Mouse (Mus musculus): ENCODE results near the gene Hoxd12.

Hoxd12 gene

GRCm38 (mm10) chr2:74663291-74663925, 11.4 kb upstream of the Hoxd12 start:
- DNase-seq (ENCODE audit: low spot score) = no peak

GRCm38 (mm10) chr2:74666411-74666810, 8.4 kb upstream of the Hoxd12 start:
- no peak for DNase-seq (ENCODE audit: low spot score)

GRCm38 (mm10) chr2:74667191-74667841, 7.5 kb upstream of the Hoxd12 start:
- DNase-seq (ENCODE audit: low spot score) = no peak

- DNase-seq (ENCODE audit: low spot score) = no peak
Measured at GRCm38 (mm10) chr2:74667842-74668357, 6.9 kb upstream of the Hoxd12 start, which contains the start of gene Hoxd13. TSS of gene Hoxd13 (plus strand) at chr2:74668310.

GRCm38 (mm10) chr2:74668370-74669229, 6.2 kb upstream of the Hoxd12 start:
- DNase-seq (ENCODE audit: low spot score) = no peak

GRCm38 (mm10) chr2:74669230-74669578, 5.6 kb upstream of the Hoxd12 start:
- no peak for DNase-seq (ENCODE audit: low spot score)

- DNase-seq (ENCODE audit: low spot score) = no peak
Measured at GRCm38 (mm10) chr2:74669650-74670235, 5.1 kb upstream of the Hoxd12 start.

- DNase-seq (ENCODE audit: low spot score) = no peak
Measured at GRCm38 (mm10) chr2:74670632-74671188, 4.1 kb upstream of the Hoxd12 start.

GRCm38 (mm10) chr2:74671847-74672246, 3.0 kb upstream of the Hoxd12 start:
- no peak for DNase-seq (ENCODE audit: low spot score)

- no peak for DNase-seq (ENCODE audit: low spot score)
Measured at GRCm38 (mm10) chr2:74672481-74673362, 2.1 kb upstream of the Hoxd12 start.

- no peak for DNase-seq (ENCODE audit: low spot score)
Measured at GRCm38 (mm10) chr2:74673835-74674425, 883 bp upstream of the Hoxd12 start.

GRCm38 (mm10) chr2:74675666-74676282, 961 bp downstream of the Hoxd12 start:
- no peak for DNase-seq (ENCODE audit: low spot score)

- DNase-seq (ENCODE audit: low spot score) = no peak
Measured at GRCm38 (mm10) chr2:74676376-74677052, 1.7 kb downstream of the Hoxd12 start.

- DNase-seq (ENCODE audit: low spot score) = no peak
Measured at GRCm38 (mm10) chr2:74677106-74677505, 2.3 kb downstream of the Hoxd12 start.

- DNase-seq (ENCODE audit: low spot score) = no peak
Measured at GRCm38 (mm10) chr2:74678891-74679595, 4.2 kb downstream of the Hoxd12 start, which contains the start of gene Hoxd11. TSS of gene Hoxd11 (plus strand) at chr2:74679557.

- no peak for DNase-seq (ENCODE audit: low spot score)
Measured at GRCm38 (mm10) chr2:74679596-74679971, 4.8 kb downstream of the Hoxd12 start.

GRCm38 (mm10) chr2:74679980-74680379, 5.2 kb downstream of the Hoxd12 start:
- DNase-seq (ENCODE audit: low spot score) = no peak

- DNase-seq (ENCODE audit: low spot score) = no peak
Measured at GRCm38 (mm10) chr2:74680561-74681398, 6.0 kb downstream of the Hoxd12 start.

All from c-Kit-positive CD71-positive TER-119-positive erythroid progenitor cells, embryonic 14.5 days (primary cell).